Mouse (Mus musculus): ENCODE data around the gene Pkdrej.

- TF ChIP-seq CTCF (IDR thresholded peaks at IDR 0.05; ENCODE audit: extremely low read depth, insufficient read length, insufficient replicate concordance, low read depth, low read length), result no peak
- no peak for TF ChIP-seq POLR2A (IDR thresholded peaks at IDR 0.05; ENCODE audit: low read depth, low read length)
Measured at GRCm38 (mm10) chr15:85858980-85859489, 37.5 kb upstream of the Pkdrej start.

Measured in small intestine, adult 2 months (tissue).